Comparison of ENCODE assay signal across 8 mouse cellular contexts in genomic region chr10:93888590-93888934, GRCm38 (mm10). TPM values are rescaled to one million over a fixed set of nuclear protein-coding genes. Genes with fewer than 3 reads are reported as not detected.
A peak's percentile ranks its signal among the peaks of the same experiment; 100 is the strongest.
DNase-seq lines count a peak whose midpoint lies in the region; ATAC-seq and TF ChIP-seq lines count a peak whose summit lies in the region.

No protein-coding gene starts in this region.

- DNase-seq in kidney, adult 2 months: no peak
- DNase-seq in kidney, adult 11 months: no peak
- no peak for DNase-seq in midbrain, embryonic 14.5 days
- DNase-seq in left cerebral cortex, postnatal 10 days (ENCODE audit: extremely low spot score in 1 of 2, low spot score in 2 of 2): no peak
- DNase-seq in urinary bladder, adult 18-20 months (ENCODE audit: low spot score in 2 of 2): no peak
- DNase-seq in retina, postnatal 1 day: no peak

- no peak for TF ChIP-seq POLR2A in kidney, adult 2 months (IDR thresholded peaks at IDR 0.05; ENCODE audit: low read depth, low read length)
- TF ChIP-seq POLR2A in bone marrow macrophage, adult 2 months (IDR thresholded peaks at IDR 0.05; ENCODE audit: borderline replicate concordance, low read depth, low read length): no peak

- peaks cover 2% of the 10 kb centered on the region for H3K36me3 ChIP-seq in kidney, adult 2 months (ENCODE audit: control insufficient read depth, insufficient read depth, low read length)
- H3K36me3 ChIP-seq in hindbrain, embryonic 15.5 days: peaks cover 27% of the 10 kb centered on the region
- H3K36me3 ChIP-seq in midbrain, embryonic 14.5 days (ENCODE audit: control insufficient read depth, insufficient read depth, low read length): peaks cover 28% of the 10 kb centered on the region

- peak overlapping the region; percentile 88 for H3K4me3 ChIP-seq in kidney, adult 2 months (ENCODE audit: insufficient read depth, low read depth, low read length)
- H3K4me3 ChIP-seq in bone marrow macrophage, adult 2 months (ENCODE audit: insufficient read depth, low read length): peak overlapping the region; percentile 78
- peak overlapping the region; percentile 84 for H3K4me3 ChIP-seq in hindbrain, embryonic 15.5 days
- H3K4me3 ChIP-seq in midbrain, embryonic 14.5 days (replicated peaks; ENCODE audit: low read depth, low read length): peak overlapping the region; percentile 93

- no peak for ATAC-seq in hindbrain, embryonic 15.5 days (ENCODE audit: low FRiP score, low read depth)
- no peak for ATAC-seq in midbrain, embryonic 14.5 days (ENCODE audit: low FRiP score, low TSS enrichment)

- H3K27me3 ChIP-seq in kidney, adult 2 months (replicated peaks; ENCODE audit: control insufficient read depth, insufficient read depth, low read length): no peaks in the 10 kb centered on the region
- no peaks in the 10 kb centered on the region for H3K27me3 ChIP-seq in hindbrain, embryonic 15.5 days
- no peaks in the 10 kb centered on the region for H3K27me3 ChIP-seq in midbrain, embryonic 14.5 days (ENCODE audit: control insufficient read depth, insufficient read depth, low read length)

- WGBS in kidney, adult 2 months: 10% methylated on average over 10 of the region's 10 CpGs
- WGBS in hindbrain, embryonic 15.5 days: 14% methylated on average over 10 of the region's 10 CpGs
- WGBS in midbrain, embryonic 14.5 days: 16% methylated on average over 10 of the region's 10 CpGs

- no peak overlapping the region for H3K27ac ChIP-seq in kidney, adult 2 months (ENCODE audit: insufficient read depth, low read depth, low read length)
- H3K27ac ChIP-seq in bone marrow macrophage, adult 2 months (ENCODE audit: insufficient read depth, low read depth, low read length): peak overlapping the region; percentile 7; the same call in 1 of the 2 replicates
- peak overlapping the region; percentile 91 for H3K27ac ChIP-seq in hindbrain, embryonic 15.5 days (replicated peaks)
- H3K27ac ChIP-seq in midbrain, embryonic 14.5 days (replicated peaks; ENCODE audit: low read depth, low read length): peak overlapping the region; percentile 93

- peak overlapping the region; percentile 77 for H3K4me2 ChIP-seq in hindbrain, embryonic 15.5 days
- H3K4me2 ChIP-seq in midbrain, embryonic 14.5 days (ENCODE audit: low read length): peak overlapping the region; percentile 76

- H3K4me1 ChIP-seq in kidney, adult 2 months (ENCODE audit: control insufficient read depth, insufficient read depth, low read length): peaks cover 3% of the 10 kb centered on the region; the same call in 1 of the 2 replicates
- peaks cover 8% of the 10 kb centered on the region for H3K4me1 ChIP-seq in bone marrow macrophage, adult 2 months (ENCODE audit: control insufficient read depth, insufficient read depth, low read length)
- peaks cover 18% of the 10 kb centered on the region for H3K4me1 ChIP-seq in hindbrain, embryonic 15.5 days (replicated peaks)
- H3K4me1 ChIP-seq in midbrain, embryonic 14.5 days (ENCODE audit: control insufficient read depth, insufficient read depth, low read length): peaks cover 5% of the 10 kb centered on the region

- H3K9me3 ChIP-seq in hindbrain, embryonic 15.5 days: no peaks in the 10 kb centered on the region
- no peaks in the 10 kb centered on the region for H3K9me3 ChIP-seq in midbrain, embryonic 14.5 days (ENCODE audit: control insufficient read depth, low read length)

- TF ChIP-seq CTCF in kidney, adult 2 months (conservative IDR thresholded peaks at IDR 0.05; ENCODE audit: insufficient read depth, insufficient read length, low read depth, low read length): no peak
- TF ChIP-seq CTCF in bone marrow macrophage, adult 2 months (IDR thresholded peaks at IDR 0.05; ENCODE audit: low read depth, low read length): no peak

- intact Hi-C loops in left cerebral cortex, postnatal 10 days (cut with DNase I): no loop called here

- H3K9ac ChIP-seq in hindbrain, embryonic 15.5 days: peak overlapping the region; percentile 96
- H3K9ac ChIP-seq in midbrain, embryonic 14.5 days (replicated peaks; ENCODE audit: low read length): peak overlapping the region; percentile 91

RNA-seq across cellular contexts. Expression of gene Metap2, which starts 8.3 kb away (rescaled TPM):
- 35.9 and 47.3 TPM in 2 replicates for polyA plus RNA-seq in kidney, adult 2 months (2012; rRNA removed)
- 129 and 131 TPM in 2 replicates for polyA plus RNA-seq in bone marrow macrophage, adult 2 months (2012; ENCODE audit: insufficient read depth, insufficient read length, missing spikeins)
- 153 and 156 TPM in 2 replicates for polyA plus RNA-seq in hindbrain, embryonic 15.5 days (2015; fragmentation: Nextera tagmentation; extraction: Ambion mirVana)
- 142 and 173 TPM in 2 replicates for polyA plus RNA-seq in midbrain, embryonic 14.5 days (2014; fragmentation: Nextera tagmentation; extraction: Ambion mirVana)
- total RNA-seq in left cerebral cortex, postnatal 10 days (2021): 100 to 1,000 TPM; 132 TPM

RNA-seq across cellular contexts. Expression of gene Usp44, which starts 57.2 kb away (rescaled TPM):
- 0.03 TPM in 1 of 2 replicates, not detected in the other for polyA plus RNA-seq in kidney, adult 2 months (2012; rRNA removed)
- polyA plus RNA-seq in bone marrow macrophage, adult 2 months (2012; ENCODE audit: insufficient read depth, insufficient read length, missing spikeins): not detected in 2 replicates
- 0.43 and 0.64 TPM in 2 replicates for polyA plus RNA-seq in hindbrain, embryonic 15.5 days (2015; fragmentation: Nextera tagmentation; extraction: Ambion mirVana)
- 0.26 and 0.84 TPM in 2 replicates for polyA plus RNA-seq in midbrain, embryonic 14.5 days (2014; fragmentation: Nextera tagmentation; extraction: Ambion mirVana)
- total RNA-seq in left cerebral cortex, postnatal 10 days (2021): not detected
